Mouse (Mus musculus): ENCODE data around the gene Pde6d.

- TF ChIP-seq POLR2A (IDR thresholded peaks at IDR 0.05; ENCODE audit: borderline replicate concordance, low read depth, low read length), result no peak
- TF ChIP-seq CTCF (IDR thresholded peaks at IDR 0.05; ENCODE audit: low read depth, low read length), result no peak
These were observed 14.0 kb downstream of the Pde6d start for GRCm38 (mm10) chr1:86568409-86568808.
